Mouse (Mus musculus) kidney, embryonic 16.5 days (tissue): ENCODE measurements around the gene Gm5157. TPM values are rescaled to one million over a fixed set of nuclear protein-coding genes. Genes with fewer than 3 reads are reported as not detected.
"Not testable (repeated sequence)": the region's sequence is repeated elsewhere in the genome, so short reads cannot be mapped to it uniquely, and the experiment has no call there.

Experiments
- ATAC-seq: fragments of 200-750 bp; cut with Nextera tagmentation; 2 replicates; pipeline ENCODE4 v1.8.0; 2017; ENCODE audit warnings: moderate TSS enrichment; ENCODE audit not compliant: low FRiP score, low TSS enrichment
- H3K27ac ChIP-seq: fragments of 300-500 bp; sonication (generic); 2 replicates; pipeline ENCODE4 v1.5.1; 2014; ENCODE audit warnings: low read length
- H3K27me3 ChIP-seq: fragments of 300-500 bp; sonication (generic); 2 replicates; pipeline ENCODE4 v1.6.1; 2014; ENCODE audit warnings: low read length, control low read depth, mixed read lengths; ENCODE audit not compliant: insufficient read depth
- H3K36me3 ChIP-seq: fragments of 300-500 bp; sonication (generic); 2 replicates; pipeline ENCODE4 v1.6.1; 2014; ENCODE audit warnings: low read length, control low read depth, mixed read lengths; ENCODE audit not compliant: insufficient read depth
- H3K4me1 ChIP-seq: fragments of 300-500 bp; sonication (generic); 2 replicates; pipeline ENCODE4 v1.6.1; 2014; ENCODE audit warnings: low read length, control low read depth, mixed read lengths; ENCODE audit not compliant: insufficient read depth
- H3K4me2 ChIP-seq: fragments of 300-500 bp; sonication (generic); replicated peaks from 2 replicates; pipeline ENCODE4 v1.6.1; 2014; ENCODE audit warnings: low read depth, low read length
- H3K4me3 ChIP-seq: fragments of 300-500 bp; sonication (generic); 2 replicates; pipeline ENCODE4 v1.5.1; 2014; ENCODE audit warnings: mild to moderate bottlenecking, low read length
- H3K9ac ChIP-seq: fragments of 300-500 bp; sonication (generic); replicated peaks from 2 replicates; pipeline ENCODE4 v1.6.1; 2014; ENCODE audit warnings: low read length
- H3K9me3 ChIP-seq: fragments of 300-500 bp; sonication (generic); 2 replicates; pipeline ENCODE4 v1.6.1; 2016; ENCODE audit warnings: low read length, control low read depth
- WGBS: fragments of 180-500 bp; shearing (Covaris S2); extraction: QIAGEN DNeasy Blood & Tissue Kit; methylation state at CpG from one replicate; pipeline ENCODE4 v1.1.7; 2014; 5-methylcytosine and 5-hydroxymethylcytosine counted together
- polyA plus RNA-seq: library from polyadenylated mRNA; unstranded; fragments of >200 nt; fragmentation: Nextera tagmentation; extraction: Ambion mirVana; gene quantifications from 2 replicates; pipeline ENCODE4 v1.2.1, GENCODE M21; 2015

Gene Gm5157
- polyA plus RNA-seq = not detected in 2 replicates

DNA sequence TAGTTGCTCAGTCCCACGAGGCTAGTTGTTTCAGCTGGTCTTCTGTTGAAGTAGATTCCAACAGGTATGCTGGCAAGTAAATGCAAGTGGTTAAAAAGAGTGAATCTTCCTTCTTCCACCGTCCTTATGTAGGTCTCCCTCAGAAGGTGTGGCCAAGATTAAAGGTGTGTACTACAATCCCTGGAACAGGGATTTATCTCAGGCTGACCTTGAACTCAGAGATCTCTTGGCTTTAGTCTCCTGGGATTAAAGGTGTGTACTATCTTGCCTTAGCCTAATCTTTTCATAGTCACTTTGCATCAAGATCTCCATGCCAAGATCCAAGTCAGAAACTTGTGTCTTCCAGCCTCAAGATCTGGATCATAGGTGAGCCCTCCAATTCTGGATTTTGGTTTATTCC, at the start of gene Gm5157:
Gene Gm5157, minus strand, starts transcription at position 101 of the 400 bp plus-strand sequence.
- ATAC-seq, H3K4me3 ChIP-seq, H3K36me3 ChIP-seq, H3K4me1 ChIP-seq, H3K4me2 ChIP-seq, H3K27me3 ChIP-seq, H3K9ac ChIP-seq, H3K27ac ChIP-seq, H3K9me3 ChIP-seq: not testable (repeated sequence)
- 38% methylated on average over 1 of the region's 2 CpGs for WGBS

DNA sequence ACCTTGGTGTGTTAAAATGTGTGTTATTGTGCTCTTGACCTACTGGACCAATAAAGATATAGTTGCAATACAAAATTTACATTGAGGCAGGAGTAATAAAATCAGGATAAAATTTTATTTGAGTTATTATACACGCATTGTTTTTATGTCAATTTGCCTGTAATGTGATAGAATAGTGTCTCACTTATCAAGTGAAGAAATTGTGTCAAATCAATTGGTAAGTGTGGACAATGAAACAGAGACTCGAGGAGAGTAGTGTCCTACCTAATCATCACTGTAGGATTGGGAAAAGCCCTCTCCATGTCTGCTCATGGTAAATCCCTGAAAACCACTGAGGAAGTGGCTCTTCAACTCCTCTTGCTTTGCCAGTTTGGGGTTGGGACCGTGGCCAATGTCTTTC, 28.3 kb downstream of the Gm5157 start, which contains the start of gene Vmn1r123:
Gene Vmn1r123, plus strand, starts transcription at position 301 of the 400 bp plus-strand sequence.
- H3K4me3 ChIP-seq, H3K4me2 ChIP-seq, H3K36me3 ChIP-seq, H3K27me3 ChIP-seq, H3K4me1 ChIP-seq, H3K9me3 ChIP-seq, ATAC-seq, H3K27ac ChIP-seq, H3K9ac ChIP-seq: not testable (repeated sequence)
- 25% methylated on average over 1 of the region's 3 CpGs for WGBS

Other genes with a start within 250 kb of the Gm5157 start
- gene Vmn1r119, start 178.0 kb downstream of the Gm5157 start, polyA plus RNA-seq = not detected in 2 replicates
- not detected in 2 replicates for gene Vmn1r120, start 136.6 kb downstream of the Gm5157 start, polyA plus RNA-seq
- gene Vmn1r121, start 91.9 kb downstream of the Gm5157 start, polyA plus RNA-seq = not detected in 2 replicates
- not detected in 2 replicates for gene Vmn1r122, start 56.3 kb downstream of the Gm5157 start, polyA plus RNA-seq
- not detected in 2 replicates for gene Vmn1r123, start 28.2 kb downstream of the Gm5157 start, polyA plus RNA-seq
- not detected in 2 replicates for gene Vmn1r124, start 70.2 kb upstream of the Gm5157 start, polyA plus RNA-seq
- gene Vmn1r125, start 81.8 kb upstream of the Gm5157 start, polyA plus RNA-seq = not detected in 2 replicates
- gene Vmn1r126, start 111.0 kb upstream of the Gm5157 start, polyA plus RNA-seq = not detected in 2 replicates
- not detected in 2 replicates for gene Vmn1r127, start 129.4 kb upstream of the Gm5157 start, polyA plus RNA-seq
- not detected in 2 replicates for gene Vmn1r128, start 158.9 kb upstream of the Gm5157 start, polyA plus RNA-seq
- not detected in 2 replicates for gene Vmn1r129, start 170.9 kb upstream of the Gm5157 start, polyA plus RNA-seq
- gene Gm6882, start 242.3 kb upstream of the Gm5157 start, polyA plus RNA-seq = not detected in 2 replicates